Mouse (Mus musculus) urinary bladder, postnatal 36 days (tissue): ENCODE results near the gene Snrpf.

Experiments used
- DNase-seq, 2 experiments: peaks; one replicate each; pipeline ENCODE4 v3.0.0; 2022; ENCODE audit warnings: low spot score in 2 of 2, mixed read lengths in 1 of 2

The Snrpf gene

GRCm38 (mm10) chr10:93538287-93538686 lies 51.2 kb downstream of the Snrpf start:
- DNase-seq = no peak
